Mouse (Mus musculus) G1E-ER4 (cell line): ENCODE data around the gene Tbc1d21. TPM values are rescaled to one million over a fixed set of nuclear protein-coding genes. Genes with fewer than 3 reads are reported as not detected.

Experiments
- GATA1 ChIP-seq: IDR thresholded peaks from one replicate; pipeline ENCODE4 v1.8.0; 2012; ENCODE audit warnings: low read length, inconsistent platforms
- polyA plus RNA-seq: library from polyadenylated mRNA; stranded (reverse); fragments of >175 nt; gene quantifications from 2 replicates; pipeline ENCODE4 v1.2.3, GENCODE M21; 2012

Tbc1d21 gene
- polyA plus RNA-seq, 1 experiment = not detected

GRCm38 (mm10) chr9:58355262-58356050 is 14.8 kb downstream of the Tbc1d21 start:
- no peak for TF ChIP-seq GATA1

DNA sequence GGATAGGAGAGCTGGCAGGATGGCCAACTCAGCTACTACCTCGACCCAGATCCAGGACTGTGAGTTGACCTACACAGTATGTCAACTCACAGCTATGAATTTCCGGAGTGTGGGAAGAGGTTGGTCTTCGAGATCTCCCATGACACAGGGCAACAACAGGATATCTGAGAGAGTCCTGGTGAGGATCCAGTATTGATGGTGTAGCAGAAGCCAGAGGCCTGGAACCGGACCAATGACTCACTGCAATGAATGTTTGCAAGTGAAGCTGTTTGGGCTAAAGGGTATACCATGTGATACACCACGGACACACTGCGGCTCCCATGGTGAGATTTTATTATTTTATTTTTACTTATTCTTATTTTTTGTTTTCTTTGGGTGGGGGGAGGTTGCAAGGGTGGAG is 15.6 kb downstream of the Tbc1d21 start:
- no peak for TF ChIP-seq GATA1

- no peak for TF ChIP-seq GATA1
Measured at GRCm38 (mm10) chr9:58353224-58353623, 17.0 kb downstream of the Tbc1d21 start.

DNA sequence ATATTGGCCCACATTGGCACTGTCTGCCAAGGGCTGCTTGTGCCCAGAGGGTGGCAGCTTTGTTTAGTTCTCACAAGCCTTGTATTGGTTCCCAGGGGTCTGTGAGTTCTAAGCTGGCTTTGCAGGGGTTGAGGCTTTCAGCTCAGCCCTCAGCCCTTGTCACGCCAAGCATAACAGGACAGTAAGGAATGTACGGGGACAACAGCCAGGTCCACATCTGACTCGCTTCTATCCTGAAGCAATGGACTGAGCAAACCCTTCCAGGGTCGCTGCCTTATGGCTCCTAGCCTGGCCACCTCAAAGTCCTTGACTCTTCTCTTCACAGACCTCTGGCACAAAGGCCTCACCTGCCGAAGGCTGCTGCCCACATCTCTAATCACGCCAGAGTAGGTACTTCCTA is 22.5 kb downstream of the Tbc1d21 start:
- TF ChIP-seq GATA1 = no peak

DNA sequence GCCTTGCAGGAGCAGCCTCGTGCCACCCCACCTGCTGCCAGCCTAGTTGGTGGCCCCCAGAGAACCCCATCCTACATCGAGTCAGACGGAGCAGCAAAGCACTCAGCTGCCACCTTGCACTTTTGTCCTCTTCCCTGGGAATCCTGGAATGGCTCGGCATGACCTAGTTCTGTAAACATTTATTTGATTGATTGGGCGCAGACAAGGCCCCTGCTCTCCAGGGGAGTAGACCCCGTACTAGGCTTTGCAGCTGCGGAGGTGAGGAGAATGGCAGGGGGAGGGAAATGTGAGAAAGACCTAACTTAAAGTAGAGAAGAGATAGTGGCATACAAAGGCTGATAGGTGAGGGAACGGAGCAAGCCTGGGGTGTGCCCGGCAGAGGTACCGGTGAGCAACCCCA is 23.8 kb downstream of the Tbc1d21 start:
- TF ChIP-seq GATA1 = no peak

DNA sequence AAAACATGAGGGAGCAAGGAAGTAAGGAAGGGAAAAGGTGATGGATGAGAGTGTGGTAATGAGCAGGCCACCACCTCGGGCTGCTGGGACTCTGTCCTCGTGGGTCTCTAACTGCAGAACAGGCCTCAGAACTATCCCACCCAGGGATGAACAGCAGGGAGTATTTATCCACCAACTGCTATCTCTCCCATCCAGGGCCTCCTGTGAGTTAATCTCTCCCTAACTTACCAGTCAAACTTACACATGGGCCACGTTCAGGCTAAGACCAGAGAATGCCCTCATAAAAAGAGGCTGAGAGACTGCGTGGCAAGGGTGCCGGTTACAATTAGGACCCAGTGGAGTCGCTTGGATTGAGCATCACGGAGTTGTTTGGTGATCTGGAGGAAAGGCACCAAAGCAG is 24.3 kb downstream of the Tbc1d21 start:
- TF ChIP-seq GATA1 = no peak

- TF ChIP-seq GATA1 = no peak
Measured at GRCm38 (mm10) chr9:58341795-58342194, 28.5 kb downstream of the Tbc1d21 start.

GRCm38 (mm10) chr9:58336650-58337281 is 33.5 kb downstream of the Tbc1d21 start:
- no peak for TF ChIP-seq GATA1

GRCm38 (mm10) chr9:58331276-58331675 is 39.0 kb downstream of the Tbc1d21 start:
- no peak for TF ChIP-seq GATA1

DNA sequence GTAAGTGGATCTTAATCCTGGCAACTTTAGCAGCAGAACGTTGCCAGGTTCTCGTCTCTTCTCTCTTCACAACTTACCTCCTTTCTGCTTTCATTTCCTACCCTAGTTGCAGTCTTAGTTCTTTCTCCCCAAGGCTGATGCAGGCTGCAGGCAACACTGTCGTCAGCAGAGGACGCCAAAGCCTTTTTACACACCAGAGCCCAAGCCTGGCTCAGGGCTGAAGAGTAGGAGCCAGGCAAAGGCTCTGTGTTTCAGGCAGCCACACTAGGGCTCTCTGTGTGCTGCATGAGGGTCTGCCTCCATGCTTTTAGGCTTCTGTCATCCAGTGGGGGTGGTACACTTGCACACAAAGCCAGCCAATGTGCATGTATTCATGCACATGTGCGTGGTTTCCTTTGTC is 40.0 kb downstream of the Tbc1d21 start:
- no peak for TF ChIP-seq GATA1

DNA sequence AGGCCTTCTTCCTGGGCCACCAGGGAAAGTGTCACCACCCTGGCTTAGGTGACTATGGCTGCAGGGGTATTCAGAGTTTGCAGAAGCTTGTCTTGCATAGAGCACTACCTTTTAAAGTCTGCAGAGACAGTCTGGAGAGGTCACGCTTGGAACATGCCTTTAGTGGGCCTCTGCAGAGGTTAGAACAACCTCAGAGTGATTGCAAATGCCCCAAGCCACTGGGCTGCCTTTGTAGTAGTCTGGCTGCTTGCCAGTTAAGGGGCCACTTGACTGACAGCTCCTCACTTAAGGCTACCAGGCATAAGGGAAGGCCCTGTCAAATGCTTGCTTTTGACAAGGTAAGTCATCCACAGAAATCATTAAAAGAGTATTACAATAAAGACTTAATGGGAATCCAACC is 42.9 kb downstream of the Tbc1d21 start:
- TF ChIP-seq GATA1 = no peak

DNA sequence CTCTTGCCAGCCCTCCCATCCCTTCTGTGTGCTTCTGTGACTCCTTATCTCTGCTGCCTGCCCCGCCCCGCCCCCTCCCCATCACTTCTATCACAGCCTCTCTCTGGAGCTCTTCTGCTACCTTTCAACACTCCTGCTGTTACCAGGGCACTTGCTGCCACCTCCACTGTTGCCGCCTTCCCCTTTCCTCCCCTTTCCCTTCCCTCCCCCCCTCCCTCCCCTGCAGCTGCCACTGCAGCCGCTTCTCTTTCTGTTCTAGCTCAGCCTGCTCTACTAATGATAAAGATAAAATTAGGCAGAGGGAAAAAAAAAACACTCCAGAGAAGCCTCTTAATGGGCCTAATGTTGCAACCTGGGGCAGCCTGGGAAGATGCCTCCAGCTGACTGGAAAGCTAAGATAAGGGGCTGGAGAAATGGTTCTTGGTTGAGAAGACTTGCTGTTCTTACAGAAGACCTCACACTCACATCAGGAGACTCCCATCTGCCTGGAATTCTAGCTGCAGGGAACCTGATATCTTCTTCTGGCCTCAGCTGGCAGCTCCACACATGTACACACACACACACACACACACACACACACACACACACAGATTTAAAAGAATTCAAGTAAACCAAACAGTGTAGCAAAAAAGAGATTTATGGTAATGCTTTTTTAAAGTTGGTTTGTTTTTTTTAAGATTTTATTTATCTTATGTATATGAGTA is 43.6 kb downstream of the Tbc1d21 start:
- TF ChIP-seq GATA1 = no peak

GRCm38 (mm10) chr9:58321681-58322080 is 48.6 kb downstream of the Tbc1d21 start:
- TF ChIP-seq GATA1 = no peak

DNA sequence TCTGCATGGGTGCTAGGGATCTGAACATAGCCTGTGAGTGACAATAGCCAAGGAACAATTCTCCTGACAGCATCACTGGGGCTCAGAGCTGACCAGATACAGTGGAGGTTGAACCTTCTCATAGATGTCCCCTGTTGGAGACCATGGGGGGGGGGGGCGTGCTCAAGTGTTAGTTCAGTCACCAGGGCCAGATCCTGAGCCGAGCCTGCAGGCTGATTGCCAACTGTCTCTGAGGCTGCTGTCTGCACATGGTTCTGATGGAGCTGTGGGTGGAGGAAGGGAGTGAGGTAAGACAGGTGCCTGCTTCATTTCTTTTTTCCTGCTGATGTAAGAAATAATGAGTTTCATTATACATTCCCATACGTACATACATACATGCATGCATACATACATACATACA is 51.9 kb downstream of the Tbc1d21 start:
- TF ChIP-seq GATA1 = no peak

- TF ChIP-seq GATA1 = no peak
Measured at GRCm38 (mm10) chr9:58317381-58317780, 52.9 kb downstream of the Tbc1d21 start.

DNA sequence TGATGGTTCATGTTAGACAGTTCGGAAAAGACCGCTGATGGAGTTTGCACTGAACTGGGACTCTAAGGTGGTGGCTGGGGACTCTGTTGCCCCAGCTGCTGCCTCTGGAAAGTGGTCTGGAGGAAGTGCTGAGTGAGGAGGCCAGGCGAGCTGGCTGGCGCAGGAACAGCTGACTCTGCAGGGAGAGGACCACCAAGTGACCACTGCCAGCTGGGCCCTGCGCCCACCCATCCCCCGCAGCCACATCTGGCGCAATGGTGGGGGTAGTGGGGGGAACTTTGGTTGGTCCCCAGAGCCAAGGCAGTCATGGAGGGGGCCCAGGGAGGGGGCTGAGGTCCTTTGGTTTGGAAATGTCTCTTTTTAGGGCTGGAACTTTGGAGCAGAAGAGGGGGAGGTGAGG is 53.5 kb downstream of the Tbc1d21 start:
- TF ChIP-seq GATA1 = no peak
